Mouse (Mus musculus) left cerebral cortex, postnatal 36 days (tissue): ENCODE data around the gene Cfap97d2. TPM values are rescaled to one million over a fixed set of nuclear protein-coding genes. Genes with fewer than 3 reads are reported as not detected.

Experiments used
- DNase-seq, 2 experiments: peaks; one replicate each; pipeline ENCODE4 v3.0.0; 2021 to 2022; ENCODE audit warnings: low spot score in 2 of 2, mixed read lengths in 1 of 2
- intact Hi-C: fragments of 180-260 bp; cut with DNase I; formaldehyde crosslinking; loops from one replicate; pipeline ENCODE4 v1.15.1; 2025
- total RNA-seq, 2 experiments: library from RNA; stranded (reverse); gene quantifications; 2 replicates each; pipeline ENCODE4 v1.2.3; 2021

Cfap97d2 gene
- total RNA-seq, 2 experiments from 2014 or later = 0.84 to 1.5 TPM

DNA sequence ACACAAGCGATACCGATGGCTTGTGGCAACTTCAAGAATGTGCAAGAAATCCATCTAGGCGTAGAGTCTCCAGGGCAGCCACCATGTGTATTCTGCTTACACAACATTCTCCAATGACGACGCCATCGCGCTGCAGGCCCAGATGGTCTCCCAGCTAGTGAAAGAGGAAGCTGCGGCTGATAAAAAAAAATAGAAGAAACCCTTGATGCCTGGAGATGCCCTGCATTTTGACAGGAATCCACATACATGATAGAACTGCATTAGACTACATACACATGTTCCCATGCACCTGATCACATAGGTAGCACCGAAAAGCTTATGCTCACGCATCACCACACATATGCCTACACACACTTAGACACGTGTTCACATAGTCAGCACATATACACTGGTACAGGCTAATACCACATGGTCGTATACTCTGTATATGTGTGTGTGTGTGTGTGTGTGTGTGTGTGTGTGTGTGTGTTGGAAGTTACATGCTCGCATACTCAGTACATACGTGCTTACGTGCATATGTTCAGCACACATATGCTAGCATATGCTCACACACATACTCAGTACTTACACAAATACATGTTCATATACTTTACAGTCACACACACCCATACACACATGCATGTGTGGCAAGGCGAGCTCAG lies 19.9 kb upstream of the Cfap97d2 start:
- intact Hi-C loops = no loop called here
- no peak for DNase-seq

- DNase-seq = no peak
- intact Hi-C loops = no loop called here
These were observed 19.3 kb upstream of the Cfap97d2 start for GRCm38 (mm10) chr8:13686426-13686825.

GRCm38 (mm10) chr8:13687101-13687717 lies 18.5 kb upstream of the Cfap97d2 start:
- intact Hi-C loops = no loop called here
- DNase-seq = no peak

- no peak for DNase-seq
- intact Hi-C loops = no loop called here
These were observed 17.7 kb upstream of the Cfap97d2 start for GRCm38 (mm10) chr8:13687941-13688340.

- intact Hi-C loops = no loop called here
- DNase-seq = no peak
These were observed 17.2 kb upstream of the Cfap97d2 start for GRCm38 (mm10) chr8:13688461-13688860.

- intact Hi-C loops = no loop called here
- DNase-seq = no peak
These were observed 16.4 kb upstream of the Cfap97d2 start for GRCm38 (mm10) chr8:13689331-13689730.

GRCm38 (mm10) chr8:13692302-13693066 lies 13.2 kb upstream of the Cfap97d2 start:
- no peak for DNase-seq
- intact Hi-C loops = no loop called here

DNA sequence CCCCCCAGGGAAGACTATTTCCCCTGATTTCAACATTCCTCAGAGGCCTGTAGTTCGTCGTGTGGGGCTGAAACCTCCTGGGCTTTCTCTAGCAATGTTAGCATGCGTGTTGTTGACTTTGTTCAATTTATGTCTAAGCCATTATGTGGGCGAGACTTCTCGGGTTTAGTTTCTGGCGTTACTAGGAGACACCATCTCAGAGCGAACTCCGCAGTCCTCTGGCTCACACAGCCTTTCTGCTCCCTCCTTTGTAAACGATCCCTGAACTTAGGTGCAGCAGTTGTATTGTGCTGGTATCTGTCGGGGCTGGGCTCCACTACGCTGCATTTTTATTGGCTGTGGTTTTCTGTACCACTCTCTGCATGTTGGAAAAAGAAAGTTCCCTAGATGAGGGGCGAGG lies 11.0 kb upstream of the Cfap97d2 start:
- intact Hi-C loops = no loop called here
- no peak for DNase-seq

GRCm38 (mm10) chr8:13695203-13695867 lies 10.4 kb upstream of the Cfap97d2 start:
- no peak for DNase-seq
- intact Hi-C loops = no loop called here

- DNase-seq = no peak
- intact Hi-C loops = no loop called here
These were observed 9.5 kb upstream of the Cfap97d2 start for GRCm38 (mm10) chr8:13696157-13696556.

- intact Hi-C loops = no loop called here
- DNase-seq = no peak
These were observed 8.5 kb upstream of the Cfap97d2 start for GRCm38 (mm10) chr8:13697196-13697595.

DNA sequence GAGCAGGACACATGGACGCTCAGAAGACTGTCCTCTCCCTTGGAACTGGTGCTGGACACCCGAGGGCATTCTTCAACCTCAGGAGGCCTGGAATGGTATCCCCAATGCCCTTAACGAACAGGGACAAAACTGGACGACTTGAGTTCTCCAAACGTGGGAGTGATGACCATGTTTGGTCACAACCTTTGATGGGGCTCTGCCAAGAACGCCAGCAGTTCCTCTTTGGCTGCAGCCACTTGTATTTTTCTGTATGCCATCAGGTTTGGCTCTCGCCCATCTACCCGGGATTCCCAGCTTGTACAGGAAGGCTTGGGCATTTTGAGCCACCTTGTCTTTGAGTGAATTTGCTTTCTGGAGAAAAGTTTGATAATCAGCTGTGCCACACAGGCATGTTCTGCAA lies 8.0 kb upstream of the Cfap97d2 start:
- intact Hi-C loops = no loop called here
- DNase-seq = no peak

GRCm38 (mm10) chr8:13698281-13698680 lies 7.4 kb upstream of the Cfap97d2 start:
- DNase-seq = no peak
- intact Hi-C loops = no loop called here

DNA sequence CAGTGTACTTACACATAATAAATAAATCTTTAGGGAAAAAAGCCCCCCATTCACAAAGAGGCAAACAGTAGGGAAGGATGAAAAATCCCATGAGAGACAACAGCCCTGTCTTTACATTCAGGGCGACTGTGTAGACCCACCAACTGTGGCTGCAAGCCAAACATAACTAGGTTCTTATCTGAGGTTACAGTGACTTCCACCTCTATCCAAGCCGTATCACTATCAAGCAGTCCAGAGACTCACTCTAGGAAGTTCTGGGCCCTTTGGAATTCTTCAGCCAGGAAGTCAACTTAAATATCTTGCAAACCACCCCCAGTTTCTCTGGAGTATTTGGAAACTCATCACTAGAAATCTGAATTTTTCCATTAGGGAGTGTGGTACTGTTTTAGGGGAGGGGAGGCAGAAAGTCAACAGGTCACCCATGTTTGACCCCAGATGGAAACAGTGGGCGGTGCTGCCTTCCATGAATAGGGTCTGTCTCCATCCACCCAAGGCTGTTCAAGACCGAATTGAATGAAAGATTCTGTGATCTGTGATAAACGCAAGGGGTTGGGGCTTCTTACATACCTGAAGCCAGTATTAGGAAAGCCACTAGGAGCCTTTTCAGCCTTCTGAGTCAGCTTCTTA lies 6.3 kb upstream of the Cfap97d2 start:
- no peak for DNase-seq
- intact Hi-C loops = no loop called here

DNA sequence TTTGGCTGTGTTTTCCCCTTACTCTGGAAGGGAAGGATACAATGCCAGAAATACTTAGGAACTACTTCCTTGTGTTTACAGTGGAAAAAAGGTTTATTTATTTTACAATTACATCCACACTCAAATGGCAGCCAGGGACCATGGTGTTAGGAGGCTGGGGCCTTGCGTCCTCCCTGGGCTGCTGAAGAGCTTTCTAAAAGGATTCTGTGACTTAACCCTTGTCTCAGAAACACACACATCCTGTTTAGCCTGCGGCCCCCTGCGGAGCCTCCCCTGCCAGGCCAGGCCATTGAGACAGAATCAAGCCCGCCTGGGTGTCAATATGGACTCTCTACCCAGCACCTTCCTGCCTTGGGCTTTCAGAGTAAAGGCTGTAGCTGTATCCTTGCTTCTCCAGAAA lies 2.9 kb upstream of the Cfap97d2 start:
- intact Hi-C loops = no loop called here
- DNase-seq = no peak

GRCm38 (mm10) chr8:13703756-13704155 lies 1.9 kb upstream of the Cfap97d2 start:
- intact Hi-C loops = no loop called here
- DNase-seq = no peak

GRCm38 (mm10) chr8:13704301-13704700 lies 1.4 kb upstream of the Cfap97d2 start:
- intact Hi-C loops = no loop called here
- no peak for DNase-seq

- intact Hi-C loops = no loop called here
- no peak for DNase-seq
These were observed 1.2 kb downstream of the Cfap97d2 start for GRCm38 (mm10) chr8:13706918-13707317.

- DNase-seq = no peak
- intact Hi-C loops = no loop called here
These were observed 2.8 kb downstream of the Cfap97d2 start for GRCm38 (mm10) chr8:13708514-13708913.

- intact Hi-C loops = no loop called here
These were observed 13.3 kb downstream of the Cfap97d2 start for GRCm38 (mm10) chr8:13718980-13719379.

More at GRCm38 (mm10) chr8:13718980-13719379, 13.3 kb downstream of the Cfap97d2 start:
- DNase-seq = no peak
